Comparison of ENCODE assay signal across 24 mouse cellular contexts in the genomic region with DNA sequence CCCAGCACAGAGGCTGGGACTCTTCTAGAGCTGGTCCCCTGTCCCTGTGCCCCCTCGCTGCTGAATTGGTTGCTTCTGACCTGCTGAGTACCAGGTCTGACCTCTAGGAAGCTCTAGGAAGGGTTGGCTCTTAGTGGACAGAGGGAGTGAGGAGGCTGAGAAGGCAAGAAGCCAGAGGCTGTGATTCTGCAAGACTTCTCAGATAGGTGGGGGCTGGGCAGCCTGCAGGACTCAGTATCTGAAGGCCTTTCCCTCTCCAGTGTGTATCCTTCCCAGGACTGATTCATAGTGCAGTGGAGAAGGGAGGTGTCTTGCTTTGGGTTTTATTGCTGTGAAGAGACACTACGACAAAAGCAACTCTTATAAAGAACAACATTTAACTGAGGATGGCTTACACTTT.
DNase-seq lines count a peak whose midpoint lies in the region; ATAC-seq and TF ChIP-seq lines count a peak whose summit lies in the region.
"Had no signal": no experiment of that assay in that cellular context is flagged by ENCODE, and none has a peak within 500 bp of the region (broad histone marks: within the 10 kb centered on the region; RNA-seq: fewer than 3 reads in every experiment).

No protein-coding gene starts in this region.

- no peaks in the 10 kb centered on the region for H3K27me3 ChIP-seq in limb, embryonic 10.5 days (ENCODE audit: low read depth, poor library complexity, severe bottlenecking)
- no peaks in the 10 kb centered on the region for H3K27me3 ChIP-seq in midbrain, embryonic 16.5 days (ENCODE audit: control insufficient read depth, insufficient read depth, low read depth, low read length)
- H3K27me3 ChIP-seq in forebrain, postnatal 0 days (ENCODE audit: insufficient read depth, low read length): no peaks in the 10 kb centered on the region
- H3K27me3 ChIP-seq: neural tube, embryonic 13.5 days had no signal

- peaks cover 14% of the 10 kb centered on the region; the same call in 1 of the 2 replicates for H3K4me1 ChIP-seq in cortical plate, adult 2 months (ENCODE audit: control insufficient read depth, insufficient read depth, low read length)
- peaks cover 64% of the 10 kb centered on the region for H3K4me1 ChIP-seq in limb, embryonic 10.5 days
- H3K4me1 ChIP-seq in midbrain, embryonic 16.5 days (ENCODE audit: control insufficient read depth, insufficient read depth, low read length): peaks cover 12% of the 10 kb centered on the region
- peaks cover 13% of the 10 kb centered on the region for H3K4me1 ChIP-seq in forebrain, postnatal 0 days (ENCODE audit: insufficient read depth)
- H3K4me1 ChIP-seq: liver, embryonic 12.5 days; megakaryocyte, embryonic 14.5 days had no signal

- peak overlapping the region; percentile 26 for H3K27ac ChIP-seq in cortical plate, adult 2 months (ENCODE audit: insufficient read depth, low read length)
- peak overlapping the region; percentile 75 for H3K27ac ChIP-seq in limb, embryonic 10.5 days
- no peak overlapping the region for H3K27ac ChIP-seq in midbrain, embryonic 16.5 days (ENCODE audit: low read length)
- no peak overlapping the region for H3K27ac ChIP-seq in forebrain, postnatal 0 days (ENCODE audit: low read depth, low read length)
- H3K27ac ChIP-seq: hindbrain, embryonic 13.5 days; liver, embryonic 12.5 days; midbrain, embryonic 12.5 days; neural tube, embryonic 13.5 days had no signal

- H3K9me3 ChIP-seq in limb, embryonic 10.5 days (replicated peaks): no peaks in the 10 kb centered on the region
- no peaks in the 10 kb centered on the region for H3K9me3 ChIP-seq in midbrain, embryonic 16.5 days (replicated peaks; ENCODE audit: control insufficient read depth, low read length, poor library complexity, severe bottlenecking)
- H3K9me3 ChIP-seq in forebrain, postnatal 0 days (ENCODE audit: low read length): no peaks in the 10 kb centered on the region
- H3K9me3 ChIP-seq: hindbrain, embryonic 13.5 days; liver, embryonic 12.5 days; midbrain, embryonic 12.5 days; neural tube, embryonic 13.5 days had no signal

- H3K9ac ChIP-seq in midbrain, embryonic 16.5 days (ENCODE audit: low read depth, low read length): no peak overlapping the region
- H3K9ac ChIP-seq in forebrain, postnatal 0 days: no peak overlapping the region
- H3K9ac ChIP-seq: hindbrain, embryonic 13.5 days; liver, embryonic 12.5 days; liver, postnatal 0 days; midbrain, embryonic 12.5 days; neural tube, embryonic 13.5 days had no signal

- no peak overlapping the region for H3K4me3 ChIP-seq in cortical plate, adult 2 months (ENCODE audit: insufficient read depth, low read length)
- no peak overlapping the region for H3K4me3 ChIP-seq in limb, embryonic 10.5 days
- H3K4me3 ChIP-seq in midbrain, embryonic 16.5 days (ENCODE audit: low read depth, low read length): no peak overlapping the region
- no peak overlapping the region for H3K4me3 ChIP-seq in forebrain, postnatal 0 days (ENCODE audit: low read depth, low read length)
- H3K4me3 ChIP-seq: hindbrain, embryonic 13.5 days; liver, embryonic 12.5 days; megakaryocyte, embryonic 14.5 days; midbrain, embryonic 12.5 days; neural tube, embryonic 13.5 days had no signal

- H3K36me3 ChIP-seq in limb, embryonic 10.5 days: no peaks in the 10 kb centered on the region
- H3K36me3 ChIP-seq in midbrain, embryonic 16.5 days (ENCODE audit: control insufficient read depth, insufficient read depth, low read length): no peaks in the 10 kb centered on the region
- no peaks in the 10 kb centered on the region for H3K36me3 ChIP-seq in forebrain, postnatal 0 days (ENCODE audit: insufficient read depth)
- H3K36me3 ChIP-seq: hindbrain, embryonic 13.5 days; liver, embryonic 12.5 days; midbrain, embryonic 12.5 days; neural tube, embryonic 13.5 days had no signal

- no peak for ATAC-seq in midbrain, embryonic 16.5 days
- ATAC-seq in frontal cortex, adult (ENCODE audit: low TSS enrichment): no peak
- ATAC-seq in forebrain, postnatal 0 days: no peak
- ATAC-seq: forebrain, embryonic 14.5 days; intestine, embryonic 16.5 days; liver, embryonic 12.5 days; liver, postnatal 0 days had no signal

- no peak for TF ChIP-seq POLR2A in cortical plate, adult 2 months (IDR thresholded peaks at IDR 0.05; ENCODE audit: extremely low read depth, insufficient read depth, low read length)

- DNase-seq in adrenal gland, postnatal 10 days: peak; percentile 24
- no peak for DNase-seq in adrenal gland, adult 18-20 months (ENCODE audit: low spot score in 2 of 2)
- DNase-seq in NIH3T3 (ENCODE audit: low read depth): peak; percentile 60
- no peak for DNase-seq in limb, embryonic 10.5 days (ENCODE audit: low spot score)
- DNase-seq in forebrain, postnatal 0 days: no peak
- DNase-seq: cerebellum, adult 9-11 months; gastrocnemius, postnatal 10 days; heart, postnatal 14 days; kidney, adult 8-10 months; kidney, postnatal 10 days; left cerebral cortex, postnatal 4 days; liver, postnatal 0 days; lung, postnatal 36 days; thymus, postnatal 4 days had no signal

- TF ChIP-seq CTCF in cortical plate, adult 2 months (IDR thresholded peaks at IDR 0.05; ENCODE audit: extremely low read depth, insufficient read depth, low read length): no peak
- TF ChIP-seq CTCF in forebrain, postnatal 0 days (IDR thresholded peaks at IDR 0.05; ENCODE audit: low read depth): no peak

- 87% methylated on average over 2 of the region's 2 CpGs for WGBS in limb, embryonic 10.5 days
- 83% methylated on average over 2 of the region's 2 CpGs for WGBS in midbrain, embryonic 16.5 days
- WGBS in forebrain, postnatal 0 days: 97% methylated on average over 2 of the region's 2 CpGs

- no peak overlapping the region for H3K4me2 ChIP-seq in midbrain, embryonic 16.5 days (ENCODE audit: low read length)
- no peak overlapping the region for H3K4me2 ChIP-seq in forebrain, postnatal 0 days (ENCODE audit: low read depth)
- H3K4me2 ChIP-seq: hindbrain, embryonic 13.5 days; liver, embryonic 12.5 days; midbrain, embryonic 12.5 days; neural tube, embryonic 13.5 days had no signal

Comparison
In these comparisons a context has a peak if more than half of its experiments do, and no peak if none do; other contexts are left out.
1. DNase-seq: peak in adrenal gland, postnatal 10 days (single experiment) and NIH3T3 (single experiment); none in adrenal gland, adult 18-20 months (0 of 2), limb, embryonic 10.5 days (single experiment) and forebrain, postnatal 0 days (single experiment).
2. H3K27ac ChIP-seq: peak in cortical plate, adult 2 months (single experiment) and limb, embryonic 10.5 days (single experiment); none in midbrain, embryonic 16.5 days (single experiment) and forebrain, postnatal 0 days (single experiment).